Mouse (Mus musculus): ENCODE data around the gene Nfib. TPM values are rescaled to one million over a fixed set of nuclear protein-coding genes. Genes with fewer than 3 reads are reported as not detected.

The Nfib gene
- polyA plus RNA-seq, 1 experiment from 2014 or later = 113 TPM

- Histone ChIP-seq H3K9me3 (no peaks in the 10 kb centered on the region), H3K27me3 (no peaks in the 10 kb centered on the region), H3K9ac (no peak overlapping the region), H3K4me3 (no peak overlapping the region), H3K4me2 (no peak overlapping the region), H3K4me1 (peaks cover 37% of the 10 kb centered on the region), H3K36me3 (no peaks in the 10 kb centered on the region), H3K27ac (no peak overlapping the region)
- 82% methylated on average over 4 of the region's 4 CpGs for WGBS
- ATAC-seq (ENCODE audit: borderline replicate concordance, extremely low read depth, low FRiP score, low TSS enrichment) = no peak
These were observed 162.2 kb downstream of the Nfib start for GRCm38 (mm10) chr4:82543398-82543740.

GRCm38 (mm10) chr4:82542656-82543397, 162.7 kb downstream of the Nfib start:
- H3K4me3 ChIP-seq = no peak overlapping the region
- no peak overlapping the region for H3K4me2 ChIP-seq
- 60% methylated on average over 10 of the region's 10 CpGs for WGBS
- 0 out of 2 replicates have a peak overlapping the region, but pooled peaks have one; percentile 31 for H3K27ac ChIP-seq
- H3K4me1 ChIP-seq = peaks cover 38% of the 10 kb centered on the region
- H3K9me3 ChIP-seq = no peaks in the 10 kb centered on the region
- ATAC-seq (ENCODE audit: borderline replicate concordance, extremely low read depth, low FRiP score, low TSS enrichment) = no peak
- H3K9ac ChIP-seq = no peak overlapping the region
- H3K36me3 ChIP-seq = no peaks in the 10 kb centered on the region
- H3K27me3 ChIP-seq = no peaks in the 10 kb centered on the region

GRCm38 (mm10) chr4:82541894-82542510, 163.5 kb downstream of the Nfib start:
- 30% methylated on average over 7 of the region's 7 CpGs for WGBS
- Histone ChIP-seq H3K4me2 (no peak overlapping the region), H3K4me3 (no peak overlapping the region), H3K9me3 (no peaks in the 10 kb centered on the region), H3K27me3 (no peaks in the 10 kb centered on the region), H3K36me3 (no peaks in the 10 kb centered on the region), H3K9ac (no peak overlapping the region), H3K27ac (peak overlapping the region; percentile 67), H3K4me1 (peaks cover 45% of the 10 kb centered on the region)
- peak; percentile 81; the same call in 1 of the 2 replicates for ATAC-seq (ENCODE audit: borderline replicate concordance, extremely low read depth, low FRiP score, low TSS enrichment)

- Histone ChIP-seq H3K4me1 (peaks cover 54% of the 10 kb centered on the region), H3K4me2 (0 out of 2 replicates have a peak overlapping the region, but pooled peaks have one; percentile 1), H3K9me3 (no peaks in the 10 kb centered on the region), H3K36me3 (no peaks in the 10 kb centered on the region), H3K9ac (no peak overlapping the region), H3K4me3 (no peak overlapping the region), H3K27ac (peak overlapping the region; percentile 67), H3K27me3 (no peaks in the 10 kb centered on the region)
- no peak for ATAC-seq (ENCODE audit: borderline replicate concordance, extremely low read depth, low FRiP score, low TSS enrichment)
- WGBS = 30% methylated on average over 5 of the region's 5 CpGs
These were observed 165.0 kb downstream of the Nfib start for GRCm38 (mm10) chr4:82540466-82540990.

- H3K27ac ChIP-seq = 0 out of 2 replicates have a peak overlapping the region, but pooled peaks have one; percentile 43
- H3K36me3 ChIP-seq = no peaks in the 10 kb centered on the region
- WGBS = 52% methylated on average over 2 of the region's 2 CpGs
- peaks cover 54% of the 10 kb centered on the region for H3K4me1 ChIP-seq
- H3K27me3 ChIP-seq = no peaks in the 10 kb centered on the region
- H3K4me3 ChIP-seq = no peak overlapping the region
- no peaks in the 10 kb centered on the region for H3K9me3 ChIP-seq
- H3K9ac ChIP-seq = no peak overlapping the region
- no peak for ATAC-seq (ENCODE audit: borderline replicate concordance, extremely low read depth, low FRiP score, low TSS enrichment)
- H3K4me2 ChIP-seq = no peak overlapping the region; the same call in 1 of the 2 replicates
These were observed 165.5 kb downstream of the Nfib start for GRCm38 (mm10) chr4:82540048-82540410.

- Histone ChIP-seq H3K36me3 (no peaks in the 10 kb centered on the region), H3K27me3 (no peaks in the 10 kb centered on the region), H3K27ac (peak overlapping the region; percentile 43; the same call in 1 of the 2 replicates), H3K4me3 (no peak overlapping the region), H3K9ac (peak overlapping the region; percentile 15; the same call in 1 of the 2 replicates), H3K4me1 (peaks cover 54% of the 10 kb centered on the region), H3K4me2 (peak overlapping the region; percentile 76), H3K9me3 (no peaks in the 10 kb centered on the region)
- no peak for ATAC-seq (ENCODE audit: borderline replicate concordance, extremely low read depth, low FRiP score, low TSS enrichment)
- WGBS = 33% methylated on average over 8 of the region's 8 CpGs
These were observed 166.0 kb downstream of the Nfib start for GRCm38 (mm10) chr4:82539406-82540047.

GRCm38 (mm10) chr4:82538815-82539214, 166.7 kb downstream of the Nfib start:
- H3K27me3 ChIP-seq = no peaks in the 10 kb centered on the region
- no peaks in the 10 kb centered on the region for H3K9me3 ChIP-seq
- peak overlapping the region; percentile 76 for H3K4me2 ChIP-seq
- H3K27ac ChIP-seq = peak overlapping the region; percentile 65
- H3K4me1 ChIP-seq = peaks cover 54% of the 10 kb centered on the region
- 11% methylated on average over 9 of the region's 9 CpGs for whole genome bisulfite sequencing
- no peaks in the 10 kb centered on the region for H3K36me3 ChIP-seq
- peak overlapping the region; percentile 33 for H3K4me3 ChIP-seq
- H3K9ac ChIP-seq = peak overlapping the region; percentile 48
- ATAC-seq (ENCODE audit: borderline replicate concordance, extremely low read depth, low FRiP score, low TSS enrichment) = no peak

- no peaks in the 10 kb centered on the region for H3K36me3 ChIP-seq
- peak overlapping the region; percentile 48 for H3K9ac ChIP-seq
- H3K9me3 ChIP-seq = no peaks in the 10 kb centered on the region
- peak overlapping the region; percentile 65 for H3K27ac ChIP-seq
- H3K4me3 ChIP-seq = peak overlapping the region; percentile 33
- peaks cover 52% of the 10 kb centered on the region for H3K4me1 ChIP-seq
- no peaks in the 10 kb centered on the region for H3K27me3 ChIP-seq
- no peak for ATAC-seq (ENCODE audit: borderline replicate concordance, extremely low read depth, low FRiP score, low TSS enrichment)
- WGBS = 4% methylated on average over 30 of the region's 30 CpGs
- H3K4me2 ChIP-seq = peak overlapping the region; percentile 76
These were observed 167.3 kb downstream of the Nfib start for GRCm38 (mm10) chr4:82538069-82538811.

GRCm38 (mm10) chr4:82537279-82537967, 168.1 kb downstream of the Nfib start:
- H3K27ac ChIP-seq = peak overlapping the region; percentile 65
- no peaks in the 10 kb centered on the region for H3K9me3 ChIP-seq
- no peaks in the 10 kb centered on the region for H3K27me3 ChIP-seq
- H3K4me1 ChIP-seq = peaks cover 53% of the 10 kb centered on the region
- ATAC-seq (ENCODE audit: borderline replicate concordance, extremely low read depth, low FRiP score, low TSS enrichment) = no peak
- peak overlapping the region; percentile 48 for H3K9ac ChIP-seq
- H3K36me3 ChIP-seq = no peaks in the 10 kb centered on the region
- H3K4me2 ChIP-seq = peak overlapping the region; percentile 76
- H3K4me3 ChIP-seq = peak overlapping the region; percentile 33
- 4% methylated on average over 28 of the region's 28 CpGs for WGBS

GRCm38 (mm10) chr4:82536435-82537278, 168.9 kb downstream of the Nfib start:
- Histone ChIP-seq H3K9me3 (no peaks in the 10 kb centered on the region), H3K27ac (peak overlapping the region; percentile 65), H3K36me3 (no peaks in the 10 kb centered on the region), H3K9ac (peak overlapping the region; percentile 48), H3K4me1 (peaks cover 56% of the 10 kb centered on the region), H3K27me3 (no peaks in the 10 kb centered on the region), H3K4me2 (peak overlapping the region; percentile 76), H3K4me3 (peak overlapping the region; percentile 33)
- no peak for ATAC-seq (ENCODE audit: borderline replicate concordance, extremely low read depth, low FRiP score, low TSS enrichment)
- WGBS = 29% methylated on average over 36 of the region's 36 CpGs

Data from lung, embryonic 15.5 days (tissue).